Mouse (Mus musculus): ENCODE measurements around the gene Itprip. TPM values are rescaled to one million over a fixed set of nuclear protein-coding genes. Genes with fewer than 3 reads are reported as not detected.

Itprip gene
- total RNA-seq (2018; cell fraction: chromatin; rRNA removed) = 10 to 100 TPM in 8 of 26 experiments, 1 to 10 TPM in 18; 2.2 to 28.5 (median 7.2) TPM
- 10 to 100 TPM in 1 of 26 experiments, 1 to 10 TPM in 25; 3.2 to 10.3 (median 5.4) TPM for total RNA-seq (2018; cell fraction: cytosol; rRNA removed)
- total RNA-seq (2018; cell fraction: nucleus; rRNA removed) = 10 to 100 TPM in 13 of 26 experiments, 1 to 10 TPM in 13; 4.4 to 17.4 (median 10.1) TPM
- 3.1 to 6.0 TPM (median 5.1 TPM) in 3 replicates for polyA plus RNA-seq (2018)

DNA sequence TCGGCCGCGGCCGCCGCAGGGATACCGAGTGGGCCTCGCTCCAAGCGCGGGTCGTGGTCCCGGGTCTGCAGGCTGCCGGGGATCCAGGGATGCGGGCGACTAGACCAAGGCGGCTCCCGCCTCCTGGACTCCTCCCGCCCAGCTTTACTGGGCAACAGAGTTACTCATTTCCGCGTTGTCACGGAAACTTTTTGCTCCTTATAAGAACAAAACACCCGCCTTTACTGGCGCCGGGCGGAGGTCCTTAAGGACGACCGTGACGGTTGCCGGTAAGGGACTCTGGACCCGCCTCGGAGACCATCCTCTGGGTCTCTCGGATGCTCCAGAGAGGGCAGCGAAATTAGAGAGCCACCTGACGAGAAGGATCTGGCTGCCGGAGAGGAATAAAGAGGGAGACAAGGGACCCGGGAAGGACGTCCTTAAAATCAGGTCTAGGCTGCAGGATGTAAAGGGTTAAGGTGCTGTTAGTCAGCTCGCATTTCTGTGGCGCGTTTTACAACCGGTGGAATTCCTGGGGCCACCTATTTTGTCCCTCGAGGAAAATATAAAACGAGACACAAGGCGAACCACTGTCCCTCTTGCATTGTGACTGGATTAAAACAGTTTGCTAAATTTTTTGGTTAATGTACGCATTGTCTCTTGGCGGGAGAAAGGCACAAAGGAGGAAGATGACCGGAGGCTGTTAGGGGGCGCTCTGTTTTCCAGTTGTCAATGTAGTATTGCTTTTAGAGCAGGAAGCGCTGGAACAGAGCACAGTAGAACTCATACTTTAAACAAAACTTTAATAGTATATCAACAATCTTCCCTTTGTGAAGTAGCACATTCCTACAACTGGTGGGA lies at the start of gene Itprip, which contains the start of gene Cfap43:
Gene Itprip, minus strand, starts transcription at position 174 of the 840 bp plus-strand sequence.
Gene Cfap43, minus strand, starts transcription at position 162 of the 840 bp plus-strand sequence.
- under 1% methylated on average over 47 of the region's 48 CpGs for WGBS (ENCODE audit: missing documents)
- Histone ChIP-seq H3K4me3 (ENCODE audit: inconsistent target) (peak within 1 kb of the TSS; percentile 94), H3K36me3 (ENCODE audit: inconsistent target) (no peaks in the 10 kb centered on the region), H3K27ac (peak within 1 kb of the TSS; percentile 93), H3K79me2 (ENCODE audit: inconsistent target) (peaks cover 46% of the 10 kb centered on the region)

DNA sequence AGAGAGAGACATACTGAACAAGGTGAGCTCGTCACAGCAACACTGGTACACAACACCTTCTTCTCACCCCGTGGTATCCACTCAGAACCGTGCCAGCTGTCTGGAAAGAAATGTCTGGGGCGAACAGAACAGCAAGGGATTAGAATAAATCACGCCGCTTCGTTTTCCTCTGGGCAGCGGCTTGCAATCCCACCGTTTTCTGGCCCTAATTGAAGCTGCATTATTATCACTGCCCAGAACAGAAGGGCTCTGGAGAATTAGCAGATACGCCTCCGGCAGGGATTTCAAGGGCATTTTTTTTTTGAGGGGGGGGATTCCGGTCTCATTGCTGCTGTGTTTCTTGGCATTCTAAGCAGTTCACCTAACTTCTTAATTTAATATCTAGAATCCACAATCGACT lies 39.1 kb upstream of the Itprip start:
- Histone ChIP-seq H3K4me3 (ENCODE audit: inconsistent target) (no peak overlapping the region), H3K36me3 (ENCODE audit: inconsistent target) (no peaks in the 10 kb centered on the region), H3K79me2 (ENCODE audit: inconsistent target) (no peaks in the 10 kb centered on the region), H3K27ac (no peak overlapping the region)
- 86% methylated on average over 13 of the region's 13 CpGs for WGBS (ENCODE audit: missing documents)

- no peak overlapping the region for H3K4me3 ChIP-seq (ENCODE audit: inconsistent target)
- no peaks in the 10 kb centered on the region for H3K79me2 ChIP-seq (ENCODE audit: inconsistent target)
- WGBS (ENCODE audit: missing documents) = 88% methylated on average over 9 of the region's 9 CpGs
- H3K27ac ChIP-seq = no peak overlapping the region
- no peaks in the 10 kb centered on the region for H3K36me3 ChIP-seq (ENCODE audit: inconsistent target)
Observed at GRCm38 (mm10) chr19:47953169-47953568, 34.1 kb upstream of the Itprip start.

GRCm38 (mm10) chr19:47950946-47951345 lies 31.8 kb upstream of the Itprip start:
- Histone ChIP-seq H3K36me3 (ENCODE audit: inconsistent target) (no peaks in the 10 kb centered on the region), H3K27ac (no peak overlapping the region), H3K4me3 (ENCODE audit: inconsistent target) (no peak overlapping the region), H3K79me2 (ENCODE audit: inconsistent target) (no peaks in the 10 kb centered on the region)
- WGBS (ENCODE audit: missing documents) = 73% methylated on average over 7 of the region's 7 CpGs

GRCm38 (mm10) chr19:47946821-47947465 lies 27.8 kb upstream of the Itprip start:
- WGBS (ENCODE audit: missing documents) = 73% methylated on average over 23 of the region's 23 CpGs
- Histone ChIP-seq H3K79me2 (ENCODE audit: inconsistent target) (no peaks in the 10 kb centered on the region), H3K4me3 (ENCODE audit: inconsistent target) (no peak overlapping the region)

DNA sequence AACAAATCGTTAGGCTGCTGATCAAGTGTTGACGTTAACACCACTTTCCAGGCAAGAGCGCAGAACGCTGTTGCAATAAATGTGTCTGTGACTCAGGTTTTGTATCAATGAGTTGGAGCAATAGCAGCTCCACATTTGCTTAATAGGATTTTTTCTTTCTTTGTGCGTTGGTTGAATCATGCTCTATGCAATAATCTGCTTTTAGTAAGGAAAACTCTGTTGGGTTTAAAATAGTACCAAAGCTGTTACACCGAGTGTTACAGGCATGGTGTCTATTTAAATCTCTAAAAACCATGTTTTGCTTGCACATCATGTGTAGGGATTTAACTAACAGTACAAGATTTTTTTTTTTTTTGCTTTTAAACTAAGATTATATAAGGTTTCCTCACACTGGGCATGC lies 20.3 kb upstream of the Itprip start:
- no peaks in the 10 kb centered on the region for H3K36me3 ChIP-seq (ENCODE audit: inconsistent target)
- H3K27ac ChIP-seq = no peak overlapping the region
- WGBS (ENCODE audit: missing documents) = 91% methylated on average over 6 of the region's 6 CpGs
- no peaks in the 10 kb centered on the region for H3K79me2 ChIP-seq (ENCODE audit: inconsistent target)
- H3K4me3 ChIP-seq (ENCODE audit: inconsistent target) = no peak overlapping the region

More at GRCm38 (mm10) chr19:47946821-47947465, 27.8 kb upstream of the Itprip start:
- Histone ChIP-seq H3K36me3 (ENCODE audit: inconsistent target) (no peaks in the 10 kb centered on the region), H3K27ac (no peak overlapping the region)

GRCm38 (mm10) chr19:47937443-47938406 lies 18.6 kb upstream of the Itprip start, which contains the start of gene Cfap58:
Gene Cfap58, plus strand, starts transcription at chr19:47937675.
- no peaks in the 10 kb centered on the region for H3K36me3 ChIP-seq (ENCODE audit: inconsistent target)
- H3K27ac ChIP-seq = peak within 1 kb of the TSS; percentile 38
- H3K4me3 ChIP-seq (ENCODE audit: inconsistent target) = peak within 1 kb of the TSS; percentile 41
- 17% methylated on average over 34 of the region's 41 CpGs for WGBS (ENCODE audit: missing documents)
- H3K79me2 ChIP-seq (ENCODE audit: inconsistent target) = no peaks in the 10 kb centered on the region

DNA sequence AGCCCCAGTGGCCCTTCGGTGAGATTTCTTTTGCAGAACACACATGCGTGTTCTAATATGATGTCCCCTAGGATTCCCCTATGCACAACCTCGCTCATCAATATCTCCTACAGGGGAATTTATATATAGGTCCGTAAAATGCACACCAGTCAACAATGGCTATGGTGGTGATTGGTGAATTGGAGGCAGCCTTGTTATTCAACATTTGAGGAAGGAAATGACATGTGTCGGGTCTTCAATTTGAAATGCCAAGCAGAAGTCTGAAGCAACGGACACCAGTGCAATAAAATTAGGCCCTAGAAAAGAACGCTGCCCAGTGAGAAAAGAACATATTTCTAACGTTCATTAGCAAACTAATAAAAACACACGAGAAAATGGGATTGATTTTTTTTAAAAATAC lies 17.8 kb upstream of the Itprip start:
- H3K79me2 ChIP-seq (ENCODE audit: inconsistent target) = no peaks in the 10 kb centered on the region
- H3K27ac ChIP-seq = peak overlapping the region; percentile 38
- H3K4me3 ChIP-seq (ENCODE audit: inconsistent target) = peak overlapping the region; percentile 41
- H3K36me3 ChIP-seq (ENCODE audit: inconsistent target) = no peaks in the 10 kb centered on the region
- WGBS (ENCODE audit: missing documents) = 25% methylated on average over 9 of the region's 9 CpGs

DNA sequence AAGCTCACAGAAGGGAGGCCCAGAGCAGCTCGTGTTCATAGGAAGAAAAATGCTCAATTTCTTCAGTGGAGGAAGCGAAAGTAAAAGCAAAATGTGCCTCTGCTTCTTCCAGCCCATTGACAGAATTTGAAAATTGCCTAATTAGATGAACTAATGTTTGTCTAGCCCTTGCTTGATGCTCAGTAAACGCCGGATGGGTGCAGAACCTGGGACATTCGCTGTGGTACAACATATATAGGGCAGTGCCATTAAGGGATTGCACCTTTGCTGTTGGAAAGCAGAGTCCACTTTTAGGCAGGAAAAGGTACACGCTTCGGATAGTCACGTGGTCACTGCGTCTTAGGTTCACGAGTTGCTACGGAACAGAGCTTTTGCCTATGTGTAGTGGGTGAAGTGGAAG lies 17.4 kb upstream of the Itprip start:
- peak overlapping the region; percentile 41; the same call in 1 of the 2 replicates for H3K4me3 ChIP-seq (ENCODE audit: inconsistent target)
- H3K36me3 ChIP-seq (ENCODE audit: inconsistent target) = no peaks in the 10 kb centered on the region
- peak overlapping the region; percentile 38 for H3K27ac ChIP-seq
- WGBS (ENCODE audit: missing documents) = 44% methylated on average over 11 of the region's 11 CpGs
- no peaks in the 10 kb centered on the region for H3K79me2 ChIP-seq (ENCODE audit: inconsistent target)

DNA sequence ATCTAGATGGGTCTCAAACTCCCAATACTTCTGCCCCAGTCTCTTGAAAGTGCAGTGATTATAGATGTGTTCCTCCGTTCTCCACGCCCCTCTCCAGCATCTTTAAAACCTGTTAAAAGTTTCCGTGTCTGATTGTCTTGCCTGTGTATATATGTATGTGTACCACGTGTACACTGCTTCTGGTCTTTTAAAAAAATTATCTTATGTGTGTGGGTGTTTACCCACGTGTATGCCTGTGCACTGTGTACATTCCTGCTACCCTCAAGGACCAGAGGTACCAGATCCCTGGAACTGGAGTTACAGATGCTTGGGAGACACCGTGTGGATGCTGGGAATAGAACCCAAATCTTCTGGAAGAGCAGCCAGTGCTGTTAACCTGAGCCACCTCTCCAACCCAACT lies 16.4 kb upstream of the Itprip start:
- Histone ChIP-seq H3K79me2 (ENCODE audit: inconsistent target) (no peaks in the 10 kb centered on the region), H3K27ac (no peak overlapping the region), H3K36me3 (ENCODE audit: inconsistent target) (no peaks in the 10 kb centered on the region), H3K4me3 (ENCODE audit: inconsistent target) (no peak overlapping the region)
- 88% methylated on average over 6 of the region's 6 CpGs for WGBS (ENCODE audit: missing documents)

DNA sequence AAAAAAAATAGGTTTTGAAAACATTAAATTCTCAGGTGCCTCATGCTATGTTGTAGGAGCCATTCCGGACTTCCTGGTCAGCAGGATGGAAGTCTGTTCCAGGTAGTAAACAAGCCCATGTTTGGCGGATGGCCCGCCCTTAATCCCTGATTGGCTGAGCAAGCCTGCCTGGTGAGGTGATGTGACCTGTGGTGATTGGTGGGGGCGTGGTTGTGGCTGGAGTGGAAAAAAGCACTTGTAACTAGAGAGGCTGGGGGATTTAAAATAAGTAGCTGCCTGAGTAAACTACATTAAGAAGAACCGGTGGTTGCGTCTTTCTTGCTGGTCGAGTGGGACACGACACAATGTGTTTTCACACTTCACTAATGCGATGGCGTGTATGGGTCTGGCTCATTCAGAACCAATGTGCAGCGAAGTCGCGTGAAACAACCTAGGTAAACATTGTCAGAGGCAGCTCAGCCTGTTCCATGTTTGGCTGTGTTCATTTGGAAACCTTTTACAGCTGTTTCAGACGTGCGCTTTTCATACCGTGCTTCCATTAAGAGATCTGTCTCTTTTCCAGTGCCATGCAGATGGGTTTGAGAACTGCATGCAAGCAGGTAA lies 15.6 kb upstream of the Itprip start:
- Histone ChIP-seq H3K36me3 (ENCODE audit: inconsistent target) (no peaks in the 10 kb centered on the region), H3K79me2 (ENCODE audit: inconsistent target) (no peaks in the 10 kb centered on the region), H3K27ac (no peak overlapping the region), H3K4me3 (ENCODE audit: inconsistent target) (no peak overlapping the region)
- 90% methylated on average over 14 of the region's 16 CpGs for WGBS (ENCODE audit: missing documents)

- Histone ChIP-seq H3K27ac (no peak overlapping the region), H3K36me3 (ENCODE audit: inconsistent target) (no peaks in the 10 kb centered on the region), H3K4me3 (ENCODE audit: inconsistent target) (no peak overlapping the region), H3K79me2 (ENCODE audit: inconsistent target) (no peaks in the 10 kb centered on the region)
- WGBS (ENCODE audit: missing documents) = 88% methylated on average over 8 of the region's 8 CpGs
Observed at GRCm38 (mm10) chr19:47934146-47934545, 15.0 kb upstream of the Itprip start.

DNA sequence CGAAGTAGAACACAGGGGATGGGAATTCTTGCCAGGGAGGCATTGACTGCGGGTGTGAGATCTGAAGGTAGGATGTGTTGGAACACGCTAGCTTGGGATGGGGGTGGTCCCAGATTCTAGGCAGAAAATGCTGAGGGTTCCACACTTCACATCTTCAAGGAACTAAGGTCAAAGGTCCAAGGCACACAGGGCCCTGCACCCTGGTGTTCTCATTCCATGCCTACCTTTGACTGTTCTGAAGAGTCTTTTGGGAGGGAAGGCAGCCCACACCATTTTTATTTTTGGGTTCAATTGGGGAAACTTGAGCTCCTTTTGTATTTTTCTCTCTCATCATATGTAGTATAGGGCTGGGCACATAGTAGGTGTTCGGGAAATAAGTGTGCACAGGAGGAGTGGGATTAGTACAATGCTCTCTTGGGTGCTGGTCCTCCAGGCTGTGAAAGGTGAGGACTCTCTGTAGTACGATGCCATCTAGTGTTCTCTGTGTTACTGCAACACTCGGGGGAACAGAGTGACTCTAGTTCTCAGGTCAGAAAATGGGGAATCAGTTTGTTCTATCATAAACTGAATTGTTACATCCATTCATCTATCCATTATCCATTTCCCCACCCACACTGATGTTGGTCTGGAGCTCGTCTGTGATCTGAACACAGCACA lies 13.0 kb upstream of the Itprip start:
- H3K27ac ChIP-seq = no peak overlapping the region
- no peak overlapping the region for H3K4me3 ChIP-seq (ENCODE audit: inconsistent target)
- 43% methylated on average over 7 of the region's 7 CpGs for WGBS (ENCODE audit: missing documents)
- no peaks in the 10 kb centered on the region for H3K79me2 ChIP-seq (ENCODE audit: inconsistent target)
- H3K36me3 ChIP-seq (ENCODE audit: inconsistent target) = no peaks in the 10 kb centered on the region

All from macrophage (primary cell).